Mouse (Mus musculus) activated CD4-positive, CD25-positive, alpha-beta regulatory T cell, adult 9 weeks (primary cell): Measurements from ENCODE around the gene Uqcrc1. TPM values are rescaled to one million over a fixed set of nuclear protein-coding genes. Genes with fewer than 3 reads are reported as not detected.

Experiments
- polyA plus RNA-seq: library from polyadenylated mRNA; unstranded; fragments of 100-300 nt; shearing (Covaris generic); gene quantifications from one replicate; pipeline ENCODE4 v1.2.1, GENCODE M21; 2017

The Uqcrc1 gene
- polyA plus RNA-seq = 346 TPM

DNA sequence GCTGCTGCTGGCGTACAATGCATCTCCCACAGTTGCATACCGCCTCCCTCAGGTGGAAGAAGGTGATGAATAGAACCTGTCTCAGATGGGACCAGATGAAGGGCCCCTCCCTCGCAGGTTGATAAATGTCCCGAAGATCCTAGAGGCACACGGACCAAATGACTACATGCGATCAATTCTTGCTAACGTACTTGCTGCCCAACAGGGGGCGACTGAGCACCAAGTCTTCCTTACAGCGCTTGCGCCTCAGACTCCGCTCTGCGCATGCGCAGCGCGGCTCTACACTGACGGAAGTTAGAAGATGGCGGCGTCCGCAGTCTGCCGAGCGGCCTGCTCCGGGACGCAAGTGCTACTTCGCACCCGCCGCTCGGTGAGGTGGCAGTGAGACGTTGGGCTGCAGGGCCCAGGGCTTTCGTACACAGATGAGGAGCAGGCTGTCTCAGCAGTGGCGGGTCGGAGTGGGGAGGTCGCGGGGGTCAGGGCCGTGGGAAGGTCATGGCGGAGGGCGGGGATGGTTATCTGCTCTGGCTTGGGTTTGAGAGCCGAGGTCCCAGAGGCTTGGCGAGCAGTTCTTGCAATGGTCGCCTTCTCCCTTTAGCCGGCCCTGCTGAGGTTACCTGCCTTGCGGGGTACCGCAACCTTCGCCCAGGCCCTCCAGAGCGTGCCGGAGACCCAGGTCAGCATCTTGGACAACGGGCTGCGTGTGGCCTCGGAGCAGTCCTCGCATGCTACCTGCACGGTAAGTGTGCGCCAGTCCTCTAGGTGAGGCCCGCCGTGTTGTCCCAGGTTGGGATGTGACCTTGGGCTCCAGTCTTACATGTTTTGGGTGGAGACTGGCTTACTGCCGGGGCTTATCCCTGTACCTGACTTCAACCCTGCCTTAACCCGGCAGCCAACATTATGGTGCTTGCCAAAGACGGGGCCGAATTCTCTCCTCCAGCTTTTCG, at the start of gene Uqcrc1:
Uqcrc1 (plus strand) TSS at position 216 of the 947 bp plus-strand sequence.

DNA sequence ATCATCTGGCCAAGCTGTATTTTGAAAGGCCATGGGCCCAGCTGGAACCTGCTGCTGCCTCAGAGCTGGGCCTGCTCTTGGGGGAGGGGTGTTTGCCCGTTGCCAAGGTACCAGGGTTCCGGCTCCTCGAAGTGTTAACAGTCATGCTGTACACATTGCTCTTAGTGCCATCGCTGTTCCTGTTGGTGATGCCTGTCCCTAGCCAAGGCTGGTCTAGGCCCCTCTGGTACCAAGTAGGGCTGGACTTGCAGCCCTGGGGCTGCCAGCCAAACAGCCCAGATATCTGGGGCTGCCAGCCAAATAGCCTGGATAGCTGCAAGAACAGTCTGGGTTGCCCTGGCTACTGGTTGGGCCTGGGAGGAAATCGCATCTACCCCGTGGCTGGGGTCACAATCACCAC, 21.9 kb upstream of the Uqcrc1 start, which contains the start of gene Tmem89:
Tmem89 (plus strand) TSS at position 129 of the 400 bp plus-strand sequence.

DNA sequence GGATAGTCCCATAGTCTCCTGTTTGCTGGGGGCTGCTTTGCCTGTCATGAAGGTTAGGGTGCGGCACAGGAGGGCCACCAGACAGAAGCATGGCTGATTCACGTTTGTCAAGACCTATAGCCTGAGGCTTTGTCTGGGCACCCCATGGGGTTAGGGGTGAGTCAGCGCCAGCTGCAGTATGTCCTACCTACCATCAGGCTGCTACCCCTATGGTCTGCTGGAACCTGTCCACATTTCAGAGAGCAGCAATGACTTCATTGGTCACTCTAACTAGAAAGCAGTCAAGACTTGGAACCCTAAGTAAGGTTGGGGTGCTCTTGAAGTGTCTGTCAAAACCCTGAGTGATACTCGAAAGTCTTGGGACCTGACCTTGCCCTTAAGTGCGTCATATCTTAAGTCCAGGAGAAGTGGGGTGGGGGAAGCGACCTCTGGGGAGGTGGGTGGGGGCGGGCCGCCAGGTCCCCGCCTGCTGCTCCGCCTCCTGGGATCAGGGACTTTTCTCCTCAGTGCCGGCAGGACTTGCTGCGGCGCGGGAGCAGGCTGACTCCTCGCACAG, 16.7 kb downstream of the Uqcrc1 start, which contains the start of gene Col7a1:
Col7a1 (plus strand) TSS at position 506 of the 556 bp plus-strand sequence.

DNA sequence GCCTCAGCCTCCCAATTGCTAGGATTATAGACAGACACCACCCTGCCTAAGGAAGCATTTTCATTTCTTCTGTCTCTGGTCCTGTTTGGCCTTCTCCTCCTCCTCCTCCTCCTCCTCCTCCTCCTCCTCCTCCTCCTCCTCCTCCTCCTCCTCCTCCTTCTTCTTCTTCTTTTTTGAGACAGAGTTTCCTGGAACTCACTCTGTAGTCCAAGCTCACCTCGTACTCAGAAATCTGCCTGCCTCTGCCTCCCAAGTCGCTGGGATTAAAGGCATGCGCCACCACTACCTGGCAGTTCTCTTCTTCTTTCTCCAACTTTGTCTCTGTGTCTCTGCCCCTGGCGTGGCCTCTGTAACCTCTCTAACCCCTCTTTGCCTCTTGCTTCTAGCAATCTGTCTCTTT, 49.3 kb downstream of the Uqcrc1 start, which contains the start of gene Ucn2:
Ucn2 (plus strand) TSS at position 301 of the 400 bp plus-strand sequence.

DNA sequence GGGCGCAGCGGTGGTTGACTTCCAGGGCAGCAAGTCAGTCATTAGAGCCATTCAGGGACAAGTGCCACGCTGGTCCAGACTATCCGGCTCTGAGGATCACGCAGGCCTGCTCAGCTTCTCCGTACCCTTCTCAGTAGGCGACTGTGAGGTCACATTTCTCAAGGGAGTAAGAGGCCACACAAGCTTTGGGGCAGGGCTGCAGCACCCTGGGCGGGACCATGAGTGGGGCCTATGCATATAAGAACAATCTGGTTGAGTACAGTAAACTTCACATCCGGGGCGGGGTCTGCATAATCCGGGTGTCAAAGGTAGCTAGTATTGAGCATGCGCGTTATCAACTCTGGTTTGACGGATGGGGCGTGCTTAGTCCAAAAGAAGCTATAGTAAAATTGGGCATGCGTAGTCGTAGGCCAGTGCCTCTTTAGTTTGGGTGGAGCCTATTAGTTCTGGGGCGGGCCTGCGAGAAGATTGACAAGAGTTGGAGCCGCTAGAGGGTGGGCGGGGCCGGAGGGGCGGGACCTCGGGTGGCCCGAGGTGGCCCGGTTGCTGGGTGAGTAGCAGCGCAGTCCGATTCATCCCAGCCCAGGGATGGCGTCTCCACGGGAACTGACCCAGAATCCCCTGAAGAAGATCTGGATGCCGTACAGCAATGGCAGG, 55.1 kb downstream of the Uqcrc1 start, which contains the start of gene Pfkfb4:
Pfkfb4 (plus strand) TSS at position 351 of the 657 bp plus-strand sequence.

Other genes starting within 250 kb of the Uqcrc1 start
- 3.2 TPM for gene Prkar2a, start 247.3 kb upstream of the Uqcrc1 start, polyA plus RNA-seq
- gene Ip6k2, start 152.8 kb upstream of the Uqcrc1 start, polyA plus RNA-seq = 21.2 TPM
- 5.2 TPM for gene Nckipsd, start 128.3 kb upstream of the Uqcrc1 start, polyA plus RNA-seq
- 0.06 TPM for gene Celsr3, start 110.3 kb upstream of the Uqcrc1 start, polyA plus RNA-seq
- 19.5 TPM for gene Slc26a6, start 83.3 kb upstream of the Uqcrc1 start, polyA plus RNA-seq
- not detected for gene Tmem89, start 22.0 kb upstream of the Uqcrc1 start, polyA plus RNA-seq
- 0.95 TPM for gene Col7a1, start 17.0 kb downstream of the Uqcrc1 start, polyA plus RNA-seq
- not detected for gene Ucn2, start 49.4 kb downstream of the Uqcrc1 start, polyA plus RNA-seq
- 5.7 TPM for gene Pfkfb4, start 55.1 kb downstream of the Uqcrc1 start, polyA plus RNA-seq
- 4,784 TPM for gene Shisa5, start 101.9 kb downstream of the Uqcrc1 start, polyA plus RNA-seq
- 120 TPM for gene Trex1, start 123.1 kb downstream of the Uqcrc1 start, polyA plus RNA-seq
- 22.8 TPM for gene Atrip, start 137.5 kb downstream of the Uqcrc1 start, polyA plus RNA-seq
- 18.4 TPM for gene Ccdc51, start 145.9 kb downstream of the Uqcrc1 start, polyA plus RNA-seq
- gene Tma7, start 146.0 kb downstream of the Uqcrc1 start, polyA plus RNA-seq = 624 TPM
- gene Plxnb1, start 158.8 kb downstream of the Uqcrc1 start, polyA plus RNA-seq = 3.3 TPM
- not detected for gene Fbxw21, start 225.4 kb downstream of the Uqcrc1 start, polyA plus RNA-seq